Mouse (Mus musculus): ENCODE data around the gene Hcrt. TPM values are rescaled to one million over a fixed set of nuclear protein-coding genes. Genes with fewer than 3 reads are reported as not detected.

Gene Hcrt
- polyA plus RNA-seq, 2 experiments = not detected

DNA sequence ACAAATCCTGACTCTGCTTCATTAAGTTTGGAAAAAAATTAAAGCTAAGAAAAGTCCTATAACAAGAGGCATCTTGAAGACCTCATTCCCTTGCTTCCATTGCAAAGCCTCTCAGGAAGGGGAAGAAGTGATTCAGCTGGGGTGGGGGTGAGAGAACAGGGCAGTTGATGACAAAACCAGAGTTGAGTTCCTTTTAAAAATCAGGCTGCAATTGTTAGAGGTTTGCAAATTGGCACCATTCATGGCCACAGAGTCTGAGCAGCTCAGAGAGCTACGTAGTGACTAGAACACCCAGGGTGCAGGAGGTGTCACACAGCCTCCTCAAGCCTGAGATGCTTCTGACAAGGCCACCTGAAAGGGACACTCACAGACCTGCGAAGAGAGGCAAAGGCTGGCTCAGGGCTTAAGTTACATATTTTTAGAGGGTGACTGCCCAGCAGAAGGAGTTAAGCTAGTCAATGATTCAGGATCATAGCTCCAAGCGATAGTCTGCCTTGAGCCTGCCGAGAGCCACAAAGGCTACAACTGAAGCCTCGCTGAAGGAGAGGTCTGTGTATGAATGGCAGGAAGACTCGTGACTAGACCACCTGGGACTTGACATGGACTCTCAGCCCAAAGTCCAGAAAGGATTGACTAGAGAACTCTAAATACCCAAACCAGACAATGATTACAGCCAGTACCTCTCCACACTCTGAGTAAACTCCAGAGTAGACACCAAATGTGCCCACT is 32.1 kb downstream of the Hcrt start:
- no peak for TF ChIP-seq EP300 (IDR thresholded peaks at IDR 0.05; ENCODE audit: low read depth)
- no peak for TF ChIP-seq CTCF (IDR thresholded peaks at IDR 0.05; ENCODE audit: low read depth)
- no peaks in the 10 kb centered on the region for H3K27me3 ChIP-seq (ENCODE audit: control insufficient read depth, insufficient read depth, low read length)
- H3K36me3 ChIP-seq (replicated peaks; ENCODE audit: control insufficient read depth, insufficient read depth, low read depth) = peaks cover 32% of the 10 kb centered on the region
- H3K4me2 ChIP-seq (ENCODE audit: low read depth) = no peak overlapping the region
- H3K4me1 ChIP-seq (replicated peaks; ENCODE audit: control insufficient read depth in 2 of 2, insufficient read depth in 2 of 2, low read length in 1 of 2) = peaks cover 10 to 21% of the 10 kb centered on the region in 2 experiments
- DNase-seq (ENCODE audit: low read depth in 3 of 3, low spot score in 3 of 3) (no peak), ATAC-seq (ENCODE audit: insufficient read depth) (no peak)
- no peak overlapping the region for H3K4me3 ChIP-seq (ENCODE audit: insufficient read depth in 1 of 2, low read depth in 2 of 2, low read length in 2 of 2)
- H3K9ac ChIP-seq (replicated peaks) = no peak overlapping the region
- H3K27ac ChIP-seq = no peak overlapping the region
- WGBS (ENCODE audit: insufficient replicate concordance) = 74% methylated on average over 6 of the region's 6 CpGs
- no peaks in the 10 kb centered on the region for H3K9me3 ChIP-seq (ENCODE audit: control insufficient read depth, low read length)

DNA sequence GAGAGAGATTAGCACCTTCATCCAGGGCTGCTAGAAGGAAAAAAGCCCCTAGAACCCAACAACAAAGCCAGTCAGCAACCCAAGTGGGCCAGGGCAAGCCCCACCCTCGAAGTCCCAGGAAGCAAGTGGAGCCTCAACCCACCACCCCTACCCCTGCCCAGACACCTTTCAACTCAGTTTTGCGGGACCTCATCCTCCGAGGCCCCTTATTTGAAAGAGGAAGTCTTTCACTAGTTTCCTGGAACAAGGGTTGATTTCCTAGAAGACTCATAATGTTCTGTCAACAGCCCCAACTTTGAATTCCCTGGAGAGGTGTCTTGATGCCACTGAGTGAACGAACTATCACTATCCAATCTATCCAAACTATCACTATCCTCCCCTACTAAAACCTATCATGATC is 32.8 kb downstream of the Hcrt start:
- H3K4me1 ChIP-seq (replicated peaks; ENCODE audit: control insufficient read depth in 2 of 2, insufficient read depth in 2 of 2, low read length in 1 of 2) = peaks cover 8 to 19% of the 10 kb centered on the region in 2 experiments
- H3K27ac ChIP-seq = no peak overlapping the region
- H3K9ac ChIP-seq (replicated peaks) = no peak overlapping the region
- H3K4me2 ChIP-seq (ENCODE audit: low read depth) = no peak overlapping the region
- DNase-seq (ENCODE audit: low read depth in 3 of 3, low spot score in 3 of 3) (no peak), ATAC-seq (ENCODE audit: insufficient read depth) (no peak)
- no peaks in the 10 kb centered on the region for H3K9me3 ChIP-seq (ENCODE audit: control insufficient read depth, low read length)
- TF ChIP-seq EP300 (IDR thresholded peaks at IDR 0.05; ENCODE audit: low read depth) (no peak), CTCF (IDR thresholded peaks at IDR 0.05; ENCODE audit: low read depth) (no peak)
- peaks cover 32% of the 10 kb centered on the region for H3K36me3 ChIP-seq (replicated peaks; ENCODE audit: control insufficient read depth, insufficient read depth, low read depth)
- H3K27me3 ChIP-seq (ENCODE audit: control insufficient read depth, insufficient read depth, low read length) = no peaks in the 10 kb centered on the region
- 27% methylated on average over 4 of the region's 4 CpGs for whole genome bisulfite sequencing (ENCODE audit: insufficient replicate concordance)
- no peak overlapping the region for H3K4me3 ChIP-seq (ENCODE audit: insufficient read depth in 1 of 2, low read depth in 2 of 2, low read length in 2 of 2)

DNA sequence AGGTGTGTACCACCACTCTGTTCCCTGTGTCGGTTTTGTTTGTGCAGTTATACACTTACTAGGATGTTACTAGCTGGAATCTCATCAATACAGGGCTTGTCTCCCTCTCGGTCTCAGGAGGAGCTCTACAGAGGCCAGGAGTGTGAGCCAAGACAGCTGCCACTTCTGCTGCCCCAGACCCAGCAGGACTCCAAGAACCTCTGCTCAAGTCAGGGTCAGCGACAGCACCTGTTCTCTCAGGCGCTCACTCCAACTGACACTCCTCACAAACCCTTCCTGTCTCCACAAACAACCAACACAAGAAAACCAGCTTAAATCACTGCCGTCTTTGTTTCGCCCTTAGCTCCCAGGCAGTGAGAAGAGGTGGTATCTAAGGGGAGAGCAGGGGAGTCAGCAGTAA is 34.1 kb downstream of the Hcrt start:
- DNase-seq (ENCODE audit: low read depth in 3 of 3, low spot score in 3 of 3) = no peak
- Histone ChIP-seq H3K9me3 (ENCODE audit: control insufficient read depth, low read length) (no peaks in the 10 kb centered on the region), H3K36me3 (replicated peaks; ENCODE audit: control insufficient read depth, insufficient read depth, low read depth) (peaks cover 26% of the 10 kb centered on the region), H3K4me2 (ENCODE audit: low read depth) (no peak overlapping the region), H3K4me3 (ENCODE audit: insufficient read depth in 1 of 2, low read depth in 2 of 2, low read length in 2 of 2) (no peak overlapping the region), H3K9ac (replicated peaks) (no peak overlapping the region), H3K27me3 (ENCODE audit: control insufficient read depth, insufficient read depth, low read length) (no peaks in the 10 kb centered on the region), H3K4me1 (replicated peaks; ENCODE audit: control insufficient read depth in 2 of 2, insufficient read depth in 2 of 2, low read length in 1 of 2) (peaks cover 12 to 25% of the 10 kb centered on the region in 2 experiments), H3K27ac (no peak overlapping the region)
- ATAC-seq (ENCODE audit: insufficient read depth) = no peak
- TF ChIP-seq EP300 (IDR thresholded peaks at IDR 0.05; ENCODE audit: low read depth) = no peak
- no peak for TF ChIP-seq CTCF (IDR thresholded peaks at IDR 0.05; ENCODE audit: low read depth)
- WGBS (ENCODE audit: insufficient replicate concordance) = 84% methylated on average over 6 of the region's 6 CpGs

DNA sequence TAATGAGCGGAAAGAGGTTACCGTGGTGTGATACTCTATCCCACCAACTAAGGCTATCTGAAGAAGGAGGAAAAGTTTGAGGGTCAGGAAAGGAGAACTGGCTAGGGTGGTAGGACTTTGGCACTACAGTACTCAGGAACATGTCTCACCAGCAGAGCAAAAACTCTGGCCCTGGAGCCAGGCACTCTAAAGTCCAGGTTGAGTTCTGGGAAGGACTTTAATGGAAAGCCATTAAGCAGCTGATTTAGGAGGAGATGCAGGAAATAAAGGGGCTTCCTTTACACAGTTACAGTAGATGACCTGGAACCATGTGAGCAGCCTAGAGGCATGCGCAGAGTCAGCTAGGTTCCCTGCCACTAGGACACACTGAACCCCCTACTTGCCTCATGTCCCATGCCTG is 35.5 kb downstream of the Hcrt start:
- TF ChIP-seq CTCF (IDR thresholded peaks at IDR 0.05; ENCODE audit: low read depth) = no peak
- TF ChIP-seq EP300 (IDR thresholded peaks at IDR 0.05; ENCODE audit: low read depth) = no peak
- H3K4me2 ChIP-seq (ENCODE audit: low read depth) = no peak overlapping the region
- H3K4me3 ChIP-seq (ENCODE audit: insufficient read depth in 1 of 2, low read depth in 2 of 2, low read length in 2 of 2) = no peak overlapping the region
- peaks cover 15% of the 10 kb centered on the region for H3K36me3 ChIP-seq (replicated peaks; ENCODE audit: control insufficient read depth, insufficient read depth, low read depth)
- H3K9ac ChIP-seq (replicated peaks) = no peak overlapping the region
- DNase-seq (ENCODE audit: low read depth in 3 of 3, low spot score in 3 of 3) (no peak), ATAC-seq (ENCODE audit: insufficient read depth) (no peak)
- no peaks in the 10 kb centered on the region for H3K27me3 ChIP-seq (ENCODE audit: control insufficient read depth, insufficient read depth, low read length)
- peaks cover 23 to 32% of the 10 kb centered on the region in 2 experiments for H3K4me1 ChIP-seq (replicated peaks; ENCODE audit: control insufficient read depth in 2 of 2, insufficient read depth in 2 of 2, low read length in 1 of 2)
- no peaks in the 10 kb centered on the region for H3K9me3 ChIP-seq (ENCODE audit: control insufficient read depth, low read length)
- 90% methylated on average over 3 of the region's 3 CpGs for WGBS (ENCODE audit: insufficient replicate concordance)
- H3K27ac ChIP-seq = no peak overlapping the region

DNA sequence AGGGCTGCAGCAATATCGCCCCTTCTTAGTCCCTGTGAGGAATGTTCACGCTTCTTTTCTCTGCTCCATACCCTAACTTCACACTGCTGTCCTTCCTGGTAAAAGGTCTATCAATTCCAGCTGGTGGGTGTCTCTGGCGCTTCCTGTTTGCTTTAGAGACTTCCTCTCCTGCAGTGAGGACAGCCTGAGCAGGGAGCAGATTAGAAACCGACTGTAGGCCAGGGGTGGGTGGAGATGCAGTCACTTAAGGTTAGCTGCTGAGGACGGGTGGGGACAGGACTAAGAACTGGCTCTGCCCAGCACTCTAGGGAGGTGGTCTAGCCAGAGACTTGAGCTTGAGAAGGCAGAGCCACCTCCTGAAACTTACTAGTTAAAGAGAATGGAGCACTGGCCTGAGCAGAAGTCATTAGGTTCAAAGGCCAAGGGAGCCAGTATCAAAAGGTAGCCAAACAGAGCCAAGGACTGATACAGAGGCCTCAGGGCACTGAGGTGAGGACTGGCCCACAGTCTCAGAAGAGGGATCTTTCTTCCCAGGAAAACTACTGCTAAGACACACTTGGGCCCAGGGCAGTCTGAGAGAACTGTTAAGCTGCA is 37.7 kb downstream of the Hcrt start:
- peaks cover 26 to 39% of the 10 kb centered on the region in 2 experiments for H3K4me1 ChIP-seq (replicated peaks; ENCODE audit: control insufficient read depth in 2 of 2, insufficient read depth in 2 of 2, low read length in 1 of 2)

More for the DNA sequence above, 37.7 kb downstream of the Hcrt start:
- TF ChIP-seq EP300 (IDR thresholded peaks at IDR 0.05; ENCODE audit: low read depth) (no peak), CTCF (IDR thresholded peaks at IDR 0.05; ENCODE audit: low read depth) (no peak)
- ATAC-seq (ENCODE audit: insufficient read depth) (peak; percentile 47), DNase-seq (ENCODE audit: low read depth in 3 of 3, low spot score in 3 of 3) (no peak)
- 15% methylated on average over 5 of the region's 5 CpGs for WGBS (ENCODE audit: insufficient replicate concordance)
- peak overlapping the region; percentile 21 for H3K27ac ChIP-seq
- no peaks in the 10 kb centered on the region for H3K9me3 ChIP-seq (ENCODE audit: control insufficient read depth, low read length)
- H3K9ac ChIP-seq (replicated peaks) = no peak overlapping the region
- H3K27me3 ChIP-seq (ENCODE audit: control insufficient read depth, insufficient read depth, low read length) = no peaks in the 10 kb centered on the region
- peaks cover 11% of the 10 kb centered on the region for H3K36me3 ChIP-seq (replicated peaks; ENCODE audit: control insufficient read depth, insufficient read depth, low read depth)
- peak overlapping the region; percentile 19; the same call in 1 of the 2 replicates for H3K4me2 ChIP-seq (ENCODE audit: low read depth)
- no peak overlapping the region for H3K4me3 ChIP-seq (ENCODE audit: insufficient read depth in 1 of 2, low read depth in 2 of 2, low read length in 2 of 2)
